Mouse (Mus musculus) embryonic facial prominence, embryonic 11.5 days (tissue): ENCODE results near the gene Ganc. TPM values are rescaled to one million over a fixed set of nuclear protein-coding genes. Genes with fewer than 3 reads are reported as not detected.

Source experiments
- ATAC-seq: fragments of 200-750 bp; cut with Nextera tagmentation; replicated peaks from 2 replicates; pipeline ENCODE4 v1.8.0; 2017; ENCODE audit warnings: low read depth; ENCODE audit not compliant: insufficient number of reproducible peaks, low FRiP score, low TSS enrichment
- DNase-seq: peaks from one replicate; pipeline ENCODE4 v3.0.0-alpha.2; 2015; ENCODE audit warnings: low spot score
- H3K27ac ChIP-seq: fragments of 300-500 bp; sonication (generic); replicated peaks from 2 replicates; pipeline ENCODE4 v1.5.1; 2014; ENCODE audit warnings: mild to moderate bottlenecking, low read depth, low read length, control low read depth
- H3K27me3 ChIP-seq: fragments of 300-500 bp; sonication (generic); 2 replicates; pipeline ENCODE4 v1.6.1; 2014; ENCODE audit warnings: mild to moderate bottlenecking, low read length, moderate library complexity, mixed read lengths; ENCODE audit not compliant: control insufficient read depth, insufficient read depth
- H3K36me3 ChIP-seq: fragments of 300-500 bp; sonication (generic); replicated peaks from 2 replicates; pipeline ENCODE4 v1.6.1; 2014; ENCODE audit warnings: low read depth, mild to moderate bottlenecking, low read length, moderate library complexity, mixed read lengths; ENCODE audit not compliant: control insufficient read depth, insufficient read depth
- H3K4me1 ChIP-seq: fragments of 300-500 bp; sonication (generic); 2 replicates; pipeline ENCODE4 v1.6.1; 2014; ENCODE audit warnings: low read length, mixed read lengths; ENCODE audit not compliant: control insufficient read depth, insufficient read depth
- H3K4me2 ChIP-seq: fragments of 300-500 bp; sonication (generic); 2 replicates; pipeline ENCODE4 v1.6.1; 2014; ENCODE audit warnings: low read depth, mild to moderate bottlenecking, control low read depth, low read length, moderate library complexity
- H3K4me3 ChIP-seq: fragments of 300-500 bp; sonication (generic); 2 replicates; pipeline ENCODE4 v1.5.1; 2014; ENCODE audit warnings: low read depth, low read length, control low read depth
- H3K9ac ChIP-seq: fragments of 300-500 bp; sonication (generic); replicated peaks from 2 replicates; pipeline ENCODE4 v1.6.1; 2014; ENCODE audit warnings: mild to moderate bottlenecking, control low read depth, low read length
- H3K9me3 ChIP-seq: fragments of 300-500 bp; sonication (generic); replicated peaks from 2 replicates; pipeline ENCODE4 v1.6.1; 2016; ENCODE audit warnings: mild to moderate bottlenecking, low read length, inconsistent platforms, mixed read lengths; ENCODE audit not compliant: control insufficient read depth
- WGBS: fragments of 180-500 bp; shearing (Covaris S2); extraction: QIAGEN DNeasy Blood & Tissue Kit; methylation state at CpG from one replicate; pipeline ENCODE4 v1.1.7; 2014; 5-methylcytosine and 5-hydroxymethylcytosine counted together
- polyA plus RNA-seq: library from polyadenylated mRNA; unstranded; fragments of >200 nt; fragmentation: Nextera tagmentation; extraction: Ambion mirVana; gene quantifications from 2 replicates; pipeline ENCODE4 v1.2.1, GENCODE M21; 2014

The Ganc gene
- polyA plus RNA-seq, 1 experiment from 2014 or later = 5.6 TPM

- no peak overlapping the region for H3K9ac ChIP-seq
- H3K27ac ChIP-seq = no peak overlapping the region
- ATAC-seq (no peak), DNase-seq (no peak)
- H3K4me1 ChIP-seq = no peaks in the 10 kb centered on the region
- no peak overlapping the region for H3K4me2 ChIP-seq
- no peaks in the 10 kb centered on the region for H3K9me3 ChIP-seq
- no peak overlapping the region for H3K4me3 ChIP-seq
- H3K27me3 ChIP-seq = no peaks in the 10 kb centered on the region
- 42% methylated on average over 4 of the region's 4 CpGs for WGBS
- no peaks in the 10 kb centered on the region for H3K36me3 ChIP-seq
These were observed 89.6 kb downstream of the Ganc start for GRCm38 (mm10) chr2:120493254-120493653.

DNA sequence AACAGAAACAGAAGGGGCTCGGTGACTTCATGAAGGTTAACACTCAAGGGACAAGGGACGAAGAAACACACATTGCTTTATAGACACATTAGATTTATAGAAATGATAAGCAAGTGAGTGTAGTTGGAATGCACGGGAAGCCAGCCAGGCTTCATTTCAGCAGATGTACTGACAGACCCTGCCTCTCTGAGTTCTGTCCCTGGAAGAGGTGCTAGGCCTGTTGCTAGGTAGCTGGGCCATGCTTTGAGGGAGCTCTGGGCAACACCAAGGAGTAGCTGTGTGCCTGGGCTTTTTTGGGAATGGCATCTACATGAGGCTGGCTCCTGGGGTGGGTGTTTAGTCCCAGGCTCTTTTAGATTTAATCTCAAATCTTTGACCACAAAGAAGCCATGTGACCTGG lies 92.8 kb downstream of the Ganc start:
- Histone ChIP-seq H3K4me1 (no peaks in the 10 kb centered on the region), H3K4me3 (no peak overlapping the region), H3K9ac (no peak overlapping the region), H3K36me3 (no peaks in the 10 kb centered on the region), H3K9me3 (no peaks in the 10 kb centered on the region), H3K27ac (no peak overlapping the region), H3K4me2 (no peak overlapping the region), H3K27me3 (no peaks in the 10 kb centered on the region)
- WGBS = 82% methylated on average over 3 of the region's 3 CpGs
- DNase-seq (no peak), ATAC-seq (no peak)

DNA sequence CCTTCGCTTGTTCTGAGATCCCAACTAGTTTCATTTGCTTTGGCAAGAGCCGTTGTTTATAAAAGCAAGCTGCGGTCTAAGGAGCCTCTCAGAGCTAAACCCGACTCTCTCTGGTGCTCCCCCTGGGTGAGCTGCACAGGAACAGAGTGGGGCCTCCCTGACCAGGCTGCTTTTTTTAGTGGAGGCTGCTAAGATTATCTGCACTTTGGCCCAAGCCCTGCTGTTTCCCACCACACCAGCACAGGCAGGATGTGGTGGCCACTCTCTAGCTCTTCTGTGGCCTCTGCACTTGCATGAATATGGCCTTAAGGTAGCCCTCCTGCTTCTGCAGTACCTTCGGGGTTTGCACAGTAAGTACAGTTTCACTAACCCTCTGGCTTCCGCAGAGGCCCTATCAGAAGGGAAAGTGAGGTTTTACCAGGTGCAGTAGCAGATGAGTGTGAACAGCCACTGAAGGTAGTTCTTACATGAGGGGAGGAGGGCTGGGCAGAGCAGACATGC lies 96.3 kb downstream of the Ganc start:
- no peaks in the 10 kb centered on the region for H3K4me1 ChIP-seq
- 0 out of 2 replicates have a peak overlapping the region, but pooled peaks have one; percentile 11 for H3K9ac ChIP-seq
- no peak overlapping the region for H3K4me2 ChIP-seq
- no peak overlapping the region for H3K4me3 ChIP-seq
- H3K27ac ChIP-seq = no peak overlapping the region
- 75% methylated on average over 6 of the region's 6 CpGs for WGBS
- H3K27me3 ChIP-seq = no peaks in the 10 kb centered on the region
- H3K36me3 ChIP-seq = no peaks in the 10 kb centered on the region
- DNase-seq = no peak
- no peak for ATAC-seq
- H3K9me3 ChIP-seq = no peaks in the 10 kb centered on the region

GRCm38 (mm10) chr2:120501136-120501918 lies 97.6 kb downstream of the Ganc start:
- DNase-seq (no peak), ATAC-seq (no peak)
- Histone ChIP-seq H3K36me3 (peaks cover 3% of the 10 kb centered on the region; the same call in 1 of the 2 replicates), H3K4me3 (no peak overlapping the region), H3K9ac (no peak overlapping the region), H3K9me3 (no peaks in the 10 kb centered on the region), H3K27me3 (no peaks in the 10 kb centered on the region), H3K27ac (no peak overlapping the region), H3K4me2 (no peak overlapping the region), H3K4me1 (no peaks in the 10 kb centered on the region)
- 46% methylated on average over 17 of the region's 17 CpGs for WGBS

DNA sequence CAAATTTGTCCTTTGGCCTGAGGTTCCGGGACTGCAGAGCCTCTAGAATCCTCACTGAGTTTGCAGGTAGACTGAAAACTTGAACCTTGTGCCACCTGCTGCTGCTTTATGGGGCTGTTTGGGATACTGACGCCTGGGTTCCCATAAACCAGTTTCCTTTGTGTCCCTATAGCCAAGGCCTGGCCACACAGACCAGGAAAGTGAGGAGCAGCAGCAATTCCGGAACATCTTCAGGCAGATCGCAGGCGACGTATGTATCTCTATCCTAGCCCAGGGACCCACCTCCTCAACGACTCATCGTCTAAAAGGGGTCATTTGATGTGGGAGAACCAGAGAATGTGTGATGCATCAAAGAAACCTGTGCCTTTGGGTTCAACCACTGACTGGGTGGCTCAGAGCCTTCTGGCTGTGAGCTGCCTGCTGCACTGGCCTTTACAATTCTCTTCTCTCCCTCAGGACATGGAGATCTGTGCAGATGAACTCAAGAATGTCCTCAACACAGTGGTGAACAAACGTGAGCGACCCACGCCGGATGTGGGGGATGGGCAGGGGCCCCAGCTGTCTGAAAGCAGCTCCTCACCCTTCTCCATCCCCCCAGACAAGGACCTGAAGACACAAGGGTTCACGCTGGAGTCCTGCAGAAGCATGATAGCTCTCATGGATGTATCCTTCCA lies 98.4 kb downstream of the Ganc start:
- H3K4me3 ChIP-seq = no peak overlapping the region
- ATAC-seq = no peak
- H3K4me2 ChIP-seq = no peak overlapping the region
- no peaks in the 10 kb centered on the region for H3K4me1 ChIP-seq
- H3K9me3 ChIP-seq = no peaks in the 10 kb centered on the region
- DNase-seq = no peak
- 72% methylated on average over 13 of the region's 13 CpGs for WGBS
- peaks cover 3% of the 10 kb centered on the region; the same call in 1 of the 2 replicates for H3K36me3 ChIP-seq
- no peak overlapping the region for H3K27ac ChIP-seq
- H3K27me3 ChIP-seq = no peaks in the 10 kb centered on the region
- H3K9ac ChIP-seq = no peak overlapping the region

GRCm38 (mm10) chr2:120502605-120502990 lies 98.9 kb downstream of the Ganc start:
- H3K9ac ChIP-seq = no peak overlapping the region
- H3K27me3 ChIP-seq = no peaks in the 10 kb centered on the region
- no peak overlapping the region for H3K27ac ChIP-seq
- H3K4me1 ChIP-seq = no peaks in the 10 kb centered on the region
- peaks cover 3% of the 10 kb centered on the region; the same call in 1 of the 2 replicates for H3K36me3 ChIP-seq
- H3K4me3 ChIP-seq = no peak overlapping the region
- WGBS = 76% methylated on average over 3 of the region's 3 CpGs
- no peak for DNase-seq
- H3K4me2 ChIP-seq = no peak overlapping the region
- no peak for ATAC-seq
- no peaks in the 10 kb centered on the region for H3K9me3 ChIP-seq

DNA sequence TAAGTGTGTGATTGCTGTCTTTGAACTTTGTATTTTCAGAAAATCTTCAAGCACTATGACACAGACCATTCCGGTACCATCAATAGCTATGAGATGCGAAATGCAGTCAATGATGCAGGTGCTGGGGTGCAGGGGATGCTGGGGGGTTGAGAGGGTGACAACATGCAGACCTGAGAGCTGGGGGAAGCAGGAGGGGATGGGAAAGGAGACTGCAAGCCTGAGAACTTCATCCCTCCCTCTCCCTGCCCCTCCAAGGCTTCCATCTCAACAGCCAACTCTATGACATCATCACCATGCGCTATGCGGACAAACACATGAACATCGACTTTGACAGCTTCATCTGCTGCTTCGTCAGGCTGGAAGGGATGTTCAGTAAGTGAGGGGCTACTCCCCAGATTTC lies 99.4 kb downstream of the Ganc start:
- Histone ChIP-seq H3K4me1 (no peaks in the 10 kb centered on the region), H3K36me3 (peaks cover 3% of the 10 kb centered on the region; the same call in 1 of the 2 replicates), H3K27me3 (no peaks in the 10 kb centered on the region), H3K9ac (no peak overlapping the region), H3K4me3 (no peak overlapping the region), H3K27ac (no peak overlapping the region), H3K9me3 (no peaks in the 10 kb centered on the region), H3K4me2 (no peak overlapping the region)
- DNase-seq (no peak), ATAC-seq (no peak)
- WGBS = 90% methylated on average over 6 of the region's 6 CpGs

GRCm38 (mm10) chr2:120503992-120504391 lies 100.3 kb downstream of the Ganc start:
- ATAC-seq = no peak
- peaks cover 4% of the 10 kb centered on the region; the same call in 1 of the 2 replicates for H3K36me3 ChIP-seq

More at GRCm38 (mm10) chr2:120503992-120504391, 100.3 kb downstream of the Ganc start:
- no peaks in the 10 kb centered on the region for H3K4me1 ChIP-seq
- no peaks in the 10 kb centered on the region for H3K9me3 ChIP-seq
- H3K4me2 ChIP-seq = no peak overlapping the region
- H3K27me3 ChIP-seq = no peaks in the 10 kb centered on the region
- WGBS = 79% methylated on average over 5 of the region's 5 CpGs
- no peak overlapping the region for H3K4me3 ChIP-seq
- no peak for DNase-seq
- no peak overlapping the region for H3K27ac ChIP-seq
- no peak overlapping the region for H3K9ac ChIP-seq
